Mouse (Mus musculus) liver, postnatal 0 days (tissue): ENCODE measurements around the gene Dnajb13.

ENCODE experiments used
- CTCF ChIP-seq: sonication (generic); IDR thresholded peaks from 2 replicates; pipeline ENCODE4 v1.5.1; 2016; ENCODE audit warnings: antibody characterized with exemption, low read depth
- EP300 ChIP-seq: IDR thresholded peaks from 2 replicates; pipeline ENCODE4 v1.6.1; 2016; ENCODE audit warnings: antibody characterized with exemption, low read depth, mild to moderate bottlenecking

GRCm38 (mm10) chr7:100522222-100522621 lies 7.5 kb upstream of the Dnajb13 start:
- TF ChIP-seq CTCF (peak; percentile 21; the same call in 1 of the 2 replicates), EP300 (no peak)
